Mouse (Mus musculus) inflammation-experienced regulatory T-cells, adult 6 months (primary cell): ENCODE measurements at regions not wholly inside any gene's neighbourhood (a gene's known extent, or its start where the extent isn't known, plus 50 kb on each side); places are given as distances from the start of the nearest gene placed in this dataset.
A peak's percentile ranks its signal among the peaks of the same experiment; 100 is the strongest.

ENCODE experiments used
- ATAC-seq: one replicate; pipeline ENCODE4 v1.8.0; 2017

DNA sequence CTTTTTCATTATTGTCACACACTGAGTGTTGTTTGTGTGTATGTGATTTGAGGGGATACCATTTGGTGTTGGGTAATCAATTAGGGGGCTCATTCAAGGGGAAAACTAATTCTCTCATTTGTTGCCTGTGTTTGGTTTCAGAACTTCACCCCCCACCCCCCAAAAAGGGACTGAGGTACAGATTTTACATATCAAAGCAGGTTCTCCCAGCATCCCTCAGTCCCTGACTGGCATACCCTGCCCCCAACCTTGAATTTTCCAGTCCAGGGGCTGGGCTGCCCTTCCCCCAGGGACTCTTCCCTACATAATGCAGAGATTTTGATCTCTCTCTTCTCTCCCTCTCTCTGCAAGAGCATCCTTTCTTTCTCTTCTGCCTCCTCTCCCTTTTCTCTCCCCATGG lies 155.5 kb downstream of the Dusp6 start:
- no peak for ATAC-seq

DNA sequence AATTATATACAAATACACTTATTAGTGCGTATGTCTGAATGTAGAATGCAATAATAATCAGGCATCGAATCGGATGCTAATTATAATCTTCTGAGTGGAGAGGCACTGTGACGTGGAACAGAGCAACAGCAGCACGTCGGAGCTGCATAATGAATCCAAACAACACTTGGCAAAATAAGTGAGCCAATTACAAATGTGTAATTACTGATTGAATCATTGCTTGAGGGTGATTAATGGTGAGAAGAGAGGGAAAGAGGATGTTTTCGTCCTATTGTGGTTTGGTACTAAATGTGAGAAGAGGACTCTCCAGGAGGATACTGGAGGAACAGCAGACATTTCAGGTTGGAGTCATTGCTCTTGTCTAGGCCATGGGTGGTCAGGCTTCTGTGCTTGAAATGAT lies 156.5 kb downstream of the Dusp6 start:
- ATAC-seq = no peak

DNA sequence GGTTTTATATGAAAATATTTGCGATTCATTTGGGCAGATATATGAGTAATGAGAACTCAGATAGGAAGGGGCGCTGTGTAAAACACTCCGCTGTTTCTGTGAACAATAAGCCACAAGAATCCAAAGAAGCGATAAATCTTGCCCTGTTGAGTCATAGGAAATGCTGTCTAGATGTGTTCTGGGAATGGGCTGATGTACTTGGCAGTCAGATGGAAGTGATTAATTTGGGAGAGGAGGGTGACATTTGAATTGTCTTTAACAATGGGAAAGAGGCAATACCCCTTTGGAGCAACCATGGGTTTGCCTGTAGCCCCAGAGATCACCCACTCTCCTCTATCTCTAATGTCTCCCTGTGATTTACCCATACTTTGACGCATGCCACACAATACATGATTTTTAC lies 160.4 kb downstream of the Dusp6 start:
- ATAC-seq = no peak

DNA sequence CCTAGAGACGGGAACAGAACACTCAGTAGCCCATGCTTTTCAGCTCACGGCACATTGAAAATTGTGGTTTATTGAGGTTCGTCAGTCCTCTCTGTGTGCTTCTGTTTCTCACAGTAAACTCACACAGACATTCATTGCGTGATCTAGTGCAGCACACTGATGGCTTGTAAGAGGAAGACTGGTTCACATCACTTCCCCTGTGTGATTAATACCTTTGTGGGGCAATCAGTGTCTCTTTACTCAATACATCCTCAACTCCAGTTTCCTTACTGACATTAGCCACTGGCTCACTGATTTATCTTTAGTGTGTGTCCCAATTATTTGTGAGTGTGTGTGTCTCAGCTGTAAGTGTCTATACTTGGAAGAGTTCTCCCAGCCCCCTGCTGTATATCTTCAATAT lies 162.2 kb downstream of the Dusp6 start:
- no peak for ATAC-seq

DNA sequence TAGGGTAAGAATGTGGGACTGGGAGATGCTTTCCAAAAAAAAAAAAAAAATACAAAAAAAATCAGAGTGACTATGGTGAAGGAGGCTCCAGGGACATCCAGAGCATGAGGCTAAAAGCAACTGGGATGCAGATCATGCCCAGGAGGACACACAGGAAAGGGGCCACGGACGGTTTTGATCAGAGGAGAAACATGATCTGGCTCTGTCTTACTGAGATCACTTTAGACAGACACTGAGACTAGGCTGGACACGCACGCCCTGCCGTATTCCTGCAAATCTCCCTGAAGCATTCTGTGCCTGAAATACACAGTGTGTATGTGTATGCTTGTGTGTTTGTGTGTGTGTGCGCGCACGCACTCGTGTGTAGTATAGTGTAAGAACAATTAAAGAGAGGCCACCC lies 167.1 kb downstream of the Dusp6 start:
- no peak for ATAC-seq

DNA sequence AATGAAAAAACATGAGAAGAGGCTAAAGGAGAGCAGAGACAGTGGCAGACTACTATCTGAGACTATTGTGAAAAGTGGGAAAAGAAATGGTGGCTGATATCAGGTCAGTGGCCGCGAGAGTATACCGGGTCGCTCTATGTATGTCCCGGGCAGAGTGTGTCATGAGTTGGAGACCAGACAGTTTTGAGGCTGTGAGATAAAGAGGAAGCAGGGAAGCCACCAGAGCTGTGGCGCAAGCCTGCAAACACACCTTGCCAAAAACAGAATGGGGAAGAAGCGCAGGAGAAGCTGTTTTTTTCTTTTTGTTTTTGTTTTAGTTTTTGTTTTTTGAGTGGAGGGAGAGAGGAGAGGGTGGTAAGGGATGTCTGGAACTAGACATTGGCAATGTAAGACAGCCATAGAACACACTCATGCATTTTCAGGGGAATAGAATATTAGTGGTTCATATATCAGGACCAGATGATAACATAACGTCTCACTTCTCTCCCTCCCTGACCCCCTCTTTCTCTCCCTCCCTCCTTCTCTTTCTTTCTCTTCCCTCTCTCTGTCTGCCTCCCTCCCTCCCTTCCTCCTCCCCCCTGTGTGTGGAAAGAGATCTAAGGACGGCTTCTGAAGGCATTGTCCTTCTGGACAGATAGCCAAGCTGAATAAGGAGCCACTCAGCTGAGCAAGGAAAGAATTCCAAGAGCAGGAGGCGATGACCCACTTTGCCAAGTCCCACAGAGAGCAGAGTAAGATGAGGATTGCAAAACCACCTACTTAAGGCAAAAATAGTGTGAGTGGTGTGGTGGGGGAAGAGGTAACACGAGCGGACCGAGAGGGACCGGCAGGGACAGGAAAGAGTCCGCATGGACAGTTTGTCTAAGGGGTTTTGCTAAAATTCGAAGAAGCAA lies 167.9 kb downstream of the Dusp6 start:
- no peak for ATAC-seq

DNA sequence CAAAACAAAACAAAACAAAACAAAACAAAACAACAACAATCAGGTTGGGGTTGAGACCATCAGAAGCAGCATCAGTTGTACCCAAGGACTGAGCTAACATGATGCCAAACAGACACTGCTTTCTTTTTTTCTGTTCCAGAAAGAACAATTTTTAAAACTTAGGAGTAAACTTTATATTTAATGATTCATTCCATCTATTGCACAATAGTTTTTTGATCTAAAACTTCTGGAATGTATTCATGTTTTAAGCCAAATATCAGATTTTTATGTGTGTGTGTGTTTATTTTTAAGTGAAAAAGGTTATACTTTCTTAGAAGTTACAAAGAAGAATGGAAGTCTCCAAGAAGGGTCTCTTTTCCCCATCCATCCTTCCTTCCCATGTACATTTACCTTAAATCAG lies 174.0 kb downstream of the Dusp6 start:
- ATAC-seq = no peak

DNA sequence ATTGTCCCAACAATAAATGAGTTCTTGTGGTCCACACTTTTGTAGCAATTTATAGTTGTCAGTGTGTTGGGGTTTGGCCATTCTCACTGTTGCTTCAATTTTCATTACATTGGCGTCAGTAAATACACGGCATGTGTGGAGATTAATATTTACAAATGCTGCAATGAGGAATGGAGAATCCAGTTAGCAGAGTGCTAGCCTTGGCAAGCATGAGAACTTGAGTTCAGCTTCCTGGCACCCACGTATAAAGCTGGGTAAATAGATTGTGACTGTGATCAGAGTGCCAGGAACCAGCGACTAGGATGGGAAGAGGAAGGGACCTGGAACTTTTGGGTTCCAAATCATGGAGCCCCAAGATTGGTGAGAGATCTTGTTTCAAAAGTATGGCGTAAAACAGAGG lies 177.1 kb downstream of the Dusp6 start:
- ATAC-seq = no peak

DNA sequence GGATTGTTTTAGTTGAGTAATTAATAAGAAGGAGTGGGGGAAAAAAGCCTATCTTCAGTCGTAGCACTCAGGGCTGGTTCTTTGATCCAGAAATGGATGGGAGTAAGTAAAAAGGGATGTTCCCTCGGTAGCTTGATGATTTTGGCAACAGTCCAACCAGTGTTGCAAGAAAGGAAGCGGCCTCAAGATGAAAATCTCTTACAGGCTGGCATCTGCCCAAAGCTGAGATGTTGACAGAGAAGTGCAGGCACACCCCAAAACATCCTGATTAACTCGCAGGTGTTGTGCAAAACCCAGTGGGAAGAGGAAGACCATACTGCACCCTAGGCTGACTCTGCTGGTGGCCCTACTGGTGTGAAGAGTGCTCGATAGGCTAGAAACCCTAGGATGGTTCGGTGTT lies 178.0 kb downstream of the Dusp6 start:
- ATAC-seq = peak; percentile 84

DNA sequence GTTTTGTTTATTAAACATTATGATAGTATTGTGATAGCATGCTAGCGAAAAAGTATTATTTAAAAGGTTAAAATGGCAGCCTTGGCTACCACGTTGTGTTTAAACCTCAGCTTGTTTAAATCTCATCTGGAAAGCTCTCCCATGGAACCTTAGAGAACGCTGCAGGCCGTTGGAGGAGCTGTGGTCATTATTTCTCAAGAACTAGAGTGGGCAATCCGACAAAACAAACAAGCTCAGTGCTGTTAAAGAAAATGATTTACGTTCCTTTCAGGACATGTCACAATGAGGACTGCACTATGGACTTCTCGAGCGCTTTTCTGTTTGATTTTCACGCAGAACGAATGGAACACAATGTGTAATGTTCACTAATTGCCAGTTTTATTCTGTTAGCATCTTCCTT lies 178.9 kb downstream of the Dusp6 start:
- ATAC-seq = no peak

DNA sequence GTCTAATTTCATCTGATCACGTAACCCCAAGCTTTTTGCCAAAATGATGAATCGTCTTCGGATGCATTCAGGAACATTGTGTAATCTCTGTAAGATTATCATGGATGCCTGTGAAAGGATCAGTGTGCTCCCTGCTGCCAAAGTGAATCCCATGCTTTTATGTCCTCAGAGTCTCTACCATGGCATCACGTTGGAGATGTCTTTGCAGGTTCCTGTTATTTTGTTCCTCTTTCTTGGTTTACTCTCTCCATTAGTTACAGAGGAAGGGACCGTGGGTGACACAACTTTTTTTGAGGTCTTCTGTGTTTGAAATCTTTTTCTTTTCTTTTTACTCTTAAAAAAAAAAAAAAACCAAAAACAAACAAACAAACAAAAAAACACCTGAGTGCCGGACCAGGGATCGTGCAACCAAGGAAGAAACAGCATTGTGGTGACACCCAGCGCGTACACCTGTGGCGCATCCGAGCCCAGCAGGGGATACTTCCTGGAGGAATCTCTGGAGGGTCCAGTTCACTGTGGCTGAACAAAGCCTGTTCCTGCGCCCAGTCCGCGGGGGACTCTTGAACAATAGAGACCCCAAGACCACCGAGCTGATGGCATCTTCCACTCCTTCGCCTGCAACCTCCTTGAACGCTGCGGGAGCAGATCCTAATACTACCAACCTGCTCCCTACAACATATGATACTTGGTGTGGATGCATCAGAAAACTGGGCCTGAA lies 180.6 kb downstream of the Dusp6 start:
- ATAC-seq = no peak

DNA sequence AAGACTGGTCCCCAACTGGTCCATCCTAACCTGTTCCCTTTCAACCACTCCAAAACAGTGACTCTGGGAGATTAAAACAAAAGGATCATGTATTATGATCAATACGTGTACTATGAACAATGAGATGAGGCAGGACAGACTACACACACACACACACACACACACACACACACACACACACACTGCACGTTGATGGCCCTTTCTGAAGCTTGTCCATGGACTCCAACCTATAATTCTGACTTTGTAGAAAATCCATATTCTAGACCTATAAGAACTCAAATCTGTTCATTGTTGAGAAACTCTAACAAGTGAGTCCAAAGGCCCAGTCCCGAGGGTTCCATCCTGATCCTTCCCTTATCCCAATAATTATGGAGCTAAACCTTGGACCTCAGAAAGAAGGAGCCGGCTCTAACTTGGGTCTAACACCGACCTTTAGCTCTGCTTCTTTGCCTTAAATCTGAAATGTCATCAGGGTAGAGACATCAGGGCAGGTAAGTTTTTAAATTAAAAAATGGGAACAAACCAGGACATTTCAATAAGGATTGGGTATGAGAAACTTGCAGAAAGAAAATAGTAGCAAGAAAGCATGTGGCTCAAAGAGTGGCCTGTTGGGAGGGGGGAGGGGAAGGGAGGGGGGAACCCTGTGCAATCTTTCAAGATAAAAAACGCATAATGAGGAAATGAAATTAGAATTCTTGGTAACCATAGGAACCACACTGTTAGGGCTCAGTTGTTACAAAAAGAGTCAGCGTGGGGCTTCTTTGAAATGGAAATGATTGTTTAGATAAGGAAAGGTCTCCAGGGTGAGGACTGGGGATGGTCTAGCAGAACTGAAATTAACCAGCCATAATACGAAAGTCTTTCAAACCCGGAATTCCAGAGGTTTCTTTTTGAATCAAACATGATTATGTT lies 187.9 kb downstream of the Dusp6 start:
- peak; percentile 61 for ATAC-seq

DNA sequence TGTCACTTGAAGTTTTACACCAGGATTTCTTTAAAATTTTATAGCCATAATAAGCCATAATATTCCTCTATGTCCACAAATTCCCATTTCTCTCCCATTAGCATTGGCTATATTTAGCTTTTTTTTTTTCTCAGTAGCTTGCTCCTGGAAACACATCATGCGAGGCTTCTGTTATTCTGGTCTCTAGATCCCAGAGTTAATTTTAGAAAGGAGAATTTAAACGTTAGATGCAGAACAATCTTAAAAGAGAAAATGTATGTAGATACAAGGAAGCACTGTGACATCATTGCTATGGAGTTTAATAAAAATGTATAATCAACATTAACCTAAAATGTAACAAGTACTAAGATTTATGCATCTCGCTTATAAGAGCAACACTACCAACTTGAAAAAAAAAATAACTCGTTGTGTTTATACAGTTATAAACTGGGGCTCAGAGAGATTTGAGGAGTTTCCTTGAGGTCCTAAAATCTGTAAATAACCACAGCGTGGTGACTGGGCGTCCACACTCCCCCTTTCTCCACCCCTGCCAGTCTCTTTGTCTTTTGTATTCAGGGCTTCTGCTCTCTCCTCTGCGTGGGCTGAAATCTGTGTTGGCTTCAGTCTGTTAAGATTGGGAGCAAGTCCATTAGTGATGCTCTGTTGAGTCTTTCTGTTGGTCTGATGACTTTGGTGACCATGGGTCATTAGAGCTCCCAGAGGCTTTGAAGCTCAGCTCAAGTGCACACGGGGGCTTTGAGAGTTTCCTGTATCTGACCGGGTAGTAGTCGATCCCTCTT lies 188.8 kb downstream of the Dusp6 start:
- ATAC-seq = no peak

DNA sequence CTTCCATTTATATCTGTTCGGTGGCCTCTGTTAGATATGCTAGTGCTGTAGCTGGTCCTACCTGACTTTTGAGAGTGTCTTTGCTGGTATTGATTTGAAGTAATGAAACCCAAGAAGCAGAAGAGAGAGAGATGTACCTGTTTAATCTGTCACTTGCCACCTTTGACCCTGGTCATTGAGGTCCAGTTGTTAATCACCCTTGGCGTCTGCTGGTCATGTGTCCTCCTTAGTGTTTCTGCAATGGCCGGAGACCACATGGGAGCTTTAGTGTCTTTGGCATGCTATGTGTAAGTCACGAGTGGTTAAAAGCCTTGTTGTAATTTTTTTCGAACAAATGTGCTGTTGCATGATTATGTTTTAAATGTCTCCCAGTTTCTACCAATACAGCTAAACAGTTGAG lies 193.1 kb downstream of the Dusp6 start:
- ATAC-seq = no peak

DNA sequence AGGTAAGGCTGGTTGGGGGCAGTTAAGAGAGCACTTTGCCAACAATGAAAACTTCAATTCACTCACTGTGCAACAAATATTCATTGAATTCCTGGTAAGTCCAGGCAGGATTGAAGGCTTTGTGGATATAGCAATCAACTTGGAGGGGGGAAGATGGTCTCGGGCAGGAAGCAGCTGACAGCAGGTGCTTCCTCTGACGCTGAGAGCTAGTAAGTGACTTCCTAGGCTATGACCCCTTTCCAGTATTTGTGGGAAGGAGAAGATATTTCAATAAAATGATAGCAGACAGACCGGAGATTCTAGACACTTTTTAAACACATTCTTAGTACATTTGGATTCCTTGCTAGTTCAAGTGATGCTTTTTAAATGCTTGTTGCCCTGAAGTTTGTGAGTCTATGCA lies 195.0 kb downstream of the Dusp6 start:
- ATAC-seq = no peak

DNA sequence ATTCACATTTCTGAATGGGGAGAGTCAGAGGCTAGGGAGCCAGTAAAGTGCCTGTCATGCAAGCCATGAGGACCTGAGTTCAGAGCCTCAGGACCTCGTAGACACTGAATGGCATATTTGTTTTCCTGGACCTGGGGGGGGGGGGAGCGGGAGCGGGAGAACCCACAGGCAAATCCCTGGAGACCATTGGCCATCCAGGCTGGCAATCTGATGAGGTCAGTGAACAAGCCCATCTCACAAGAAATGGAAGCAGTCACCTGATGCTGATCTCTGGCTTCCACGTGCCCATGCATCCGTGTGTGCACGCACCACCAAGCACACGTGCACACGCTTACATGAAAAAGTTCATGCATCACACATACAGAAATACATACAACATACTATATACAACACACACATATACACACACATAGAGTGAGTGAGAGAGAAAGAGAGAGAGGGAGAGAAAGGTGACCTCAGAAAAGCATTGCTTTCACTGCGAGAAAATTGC lies 196.2 kb downstream of the Dusp6 start:
- no peak for ATAC-seq

DNA sequence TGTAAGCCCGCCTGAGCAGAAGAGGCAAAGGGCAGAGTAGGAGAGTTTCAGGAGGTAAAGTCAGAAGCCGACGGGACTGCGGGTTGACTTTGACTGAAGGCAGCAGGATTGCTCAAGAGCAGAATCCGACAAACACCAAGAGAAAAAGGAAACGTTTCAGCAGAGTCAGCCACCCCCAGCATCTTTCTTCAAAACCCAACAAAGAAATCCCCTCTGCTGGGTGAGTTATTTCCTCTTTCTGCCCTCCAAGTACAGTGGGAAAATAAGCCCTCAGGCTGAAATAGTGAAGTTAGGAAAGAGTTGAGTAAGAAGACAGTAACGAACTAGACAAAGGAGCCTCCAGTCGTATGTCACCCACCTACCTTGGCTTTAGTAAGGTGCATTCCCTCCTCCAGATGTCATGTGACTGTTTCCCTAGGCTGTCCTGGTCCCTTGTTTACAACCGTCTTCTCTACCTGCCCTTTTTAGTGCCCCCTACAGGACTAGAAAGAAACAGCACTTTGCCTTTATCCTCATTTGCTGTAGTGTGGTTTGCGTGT lies 196.9 kb downstream of the Dusp6 start:
- peak; percentile 73 for ATAC-seq

DNA sequence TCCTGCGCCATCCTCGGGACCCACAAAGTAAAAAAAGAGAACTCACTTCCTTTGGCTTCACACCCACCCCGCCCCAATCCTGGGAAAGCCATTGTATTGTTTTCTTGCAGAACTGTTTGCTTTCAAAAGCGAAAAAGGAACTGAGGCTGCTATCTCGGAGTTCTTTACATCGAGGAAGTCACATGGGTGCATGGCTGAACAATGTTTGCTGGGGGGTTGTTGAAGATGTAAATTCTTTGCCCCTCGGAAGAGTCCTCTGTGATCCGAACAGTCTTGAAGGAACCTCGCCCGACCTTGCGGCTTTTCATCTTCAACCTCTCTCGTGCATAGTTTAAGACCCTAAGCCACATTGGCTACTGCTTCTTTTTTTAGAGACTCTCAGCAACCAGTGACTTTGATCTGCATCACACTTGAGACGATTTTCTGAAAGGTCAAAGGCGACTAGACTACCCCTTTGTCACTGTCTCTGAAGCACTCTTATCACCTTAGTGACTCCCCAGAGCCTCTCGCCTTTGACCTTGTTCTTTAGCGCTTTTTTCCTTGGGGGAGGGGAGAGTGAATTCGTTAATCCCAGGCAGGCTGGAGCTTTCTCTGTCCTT lies 197.9 kb downstream of the Dusp6 start:
- ATAC-seq = peak; percentile 6

DNA sequence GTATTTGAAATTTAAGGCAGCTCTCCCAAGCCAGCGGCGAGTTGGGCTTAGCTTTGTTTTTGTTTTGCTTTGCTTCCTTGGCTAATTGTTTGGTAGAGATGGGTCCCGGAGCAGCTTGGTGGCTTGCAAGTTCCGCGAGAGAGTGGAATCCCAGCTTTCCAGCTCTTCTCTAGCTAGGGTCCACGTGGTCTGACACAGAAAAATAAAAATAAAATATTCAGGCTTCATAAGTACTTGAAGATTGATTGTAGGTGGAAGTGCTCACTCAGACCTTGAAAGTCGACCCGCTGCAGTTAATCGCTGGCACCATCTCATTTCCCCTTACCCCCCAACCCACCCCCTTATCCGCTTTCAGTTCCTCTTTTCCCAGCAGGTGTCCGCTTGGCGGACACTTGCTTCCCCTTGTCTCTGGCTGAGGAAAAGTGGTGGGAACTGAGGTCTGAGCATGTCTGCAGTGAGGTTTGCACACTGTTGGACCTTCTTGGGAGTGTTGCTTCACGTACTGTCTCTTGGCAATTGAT lies 198.5 kb downstream of the Dusp6 start:
- ATAC-seq = no peak

DNA sequence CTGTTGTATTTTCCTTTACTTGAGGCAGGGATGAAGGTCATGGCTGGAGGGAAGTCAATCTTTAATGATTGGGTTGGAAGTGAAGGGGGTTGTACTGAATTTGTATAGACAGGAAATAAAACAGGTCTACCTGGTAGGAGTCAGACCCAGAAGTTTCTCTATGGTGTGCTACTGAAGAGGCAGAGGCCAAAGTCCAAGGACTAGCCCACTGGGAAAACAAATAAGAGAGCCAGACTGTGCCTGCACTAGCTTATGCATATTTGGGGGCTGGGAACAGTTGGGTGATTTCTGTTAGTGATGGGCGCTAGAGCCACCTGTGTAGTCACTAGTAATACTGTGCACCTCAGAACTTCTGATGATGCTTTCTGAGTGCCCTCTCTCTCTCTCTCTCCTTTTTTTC lies 203.7 kb downstream of the Dusp6 start:
- no peak for ATAC-seq

DNA sequence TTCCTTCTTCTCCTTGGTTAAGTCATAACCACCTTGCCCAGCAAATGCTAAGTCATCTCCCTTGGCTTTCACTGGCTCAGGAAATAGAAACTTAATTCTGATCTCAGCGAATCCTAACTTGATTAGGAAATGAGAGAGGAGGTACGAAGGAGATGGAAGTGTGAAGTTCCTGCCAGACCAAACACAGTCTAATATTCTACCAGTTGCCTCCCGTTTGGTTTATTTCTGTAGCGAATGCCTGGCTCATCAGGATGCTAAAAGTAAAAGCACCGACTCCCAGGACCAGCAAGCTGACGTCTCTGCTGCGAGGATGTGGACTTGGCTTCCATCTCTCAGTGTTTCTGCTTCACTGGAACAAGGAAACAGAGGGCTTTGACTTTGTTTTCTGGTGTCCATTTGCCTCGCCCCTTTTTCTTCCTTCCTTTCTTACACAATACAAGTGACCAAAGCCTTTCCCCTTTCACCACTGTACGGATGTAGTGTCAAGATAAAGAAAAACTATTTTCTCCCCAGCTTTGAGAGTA lies 204.3 kb downstream of the Dusp6 start:
- no peak for ATAC-seq
